Mouse (Mus musculus) embryo, embryonic 9.5 days (tissue): ENCODE results near the gene Sacs.

Experiments used
- DNase-seq: peaks from one replicate; pipeline ENCODE4 v3.0.0-alpha.2; 2017; ENCODE audit errors: extremely low spot score

The Sacs gene

DNA sequence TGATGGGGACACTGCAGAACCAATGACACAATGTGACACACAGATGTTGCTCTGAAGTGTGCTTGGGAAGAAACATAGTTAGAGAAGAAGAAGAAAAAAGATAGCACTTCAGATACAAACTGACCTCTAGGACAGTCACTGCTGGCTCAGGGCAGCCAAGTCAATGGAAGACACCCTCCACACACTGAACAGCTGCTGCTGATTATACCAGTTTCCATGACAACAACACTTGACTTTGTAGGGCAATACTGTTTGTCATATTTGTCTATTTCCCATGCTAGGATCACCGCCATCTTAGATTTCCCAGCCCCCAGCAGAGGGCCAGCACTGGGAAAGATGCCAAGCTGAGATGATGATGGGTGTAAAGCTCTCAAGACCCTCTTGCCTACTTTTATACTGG lies 22.7 kb downstream of the Sacs start:
- DNase-seq = no peak

DNA sequence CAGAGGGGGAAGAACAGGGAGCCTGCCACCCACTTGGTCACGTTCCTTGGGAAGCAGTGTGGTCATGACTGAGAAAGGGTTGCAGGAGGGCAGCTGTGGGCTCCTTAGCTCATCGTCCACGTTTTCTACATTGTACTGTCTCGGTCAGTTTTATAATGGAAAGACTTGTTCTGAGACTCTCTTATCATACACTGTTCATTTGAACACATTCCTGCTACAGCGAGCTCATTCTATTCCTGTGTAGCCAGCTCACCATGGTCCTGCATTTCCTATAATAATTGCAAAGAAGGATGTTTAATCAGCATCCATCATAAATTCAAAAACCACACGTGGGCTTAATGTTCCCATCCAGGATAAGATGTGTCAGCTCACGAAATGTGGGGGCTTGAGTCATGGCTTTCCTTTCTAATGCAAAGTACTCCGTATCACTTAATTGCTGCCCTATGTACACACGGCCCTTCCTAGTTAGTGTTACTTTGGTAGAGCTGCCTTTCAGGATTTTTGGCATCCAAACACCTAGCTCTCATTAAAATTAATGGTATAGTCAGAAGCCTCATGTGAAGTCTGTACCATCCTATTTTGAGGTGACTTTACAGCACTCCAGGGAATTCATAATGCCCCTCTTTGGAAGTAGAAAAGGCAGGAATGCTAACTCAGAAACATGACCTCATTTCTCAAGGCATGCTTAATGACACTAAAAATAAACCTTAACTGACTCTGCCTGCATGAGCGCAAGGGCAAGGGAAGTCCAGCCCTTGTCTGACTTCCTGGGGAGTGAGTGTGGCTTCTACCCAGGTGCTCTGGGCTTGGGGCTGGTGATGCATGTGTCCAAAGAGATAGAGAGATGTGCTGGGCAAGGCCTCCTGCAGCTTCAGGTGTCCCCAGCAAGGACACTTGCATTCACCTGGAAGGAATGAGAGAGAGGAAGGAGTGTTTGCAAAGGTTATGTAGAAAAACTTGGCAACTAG lies 23.4 kb downstream of the Sacs start:
- no peak for DNase-seq

DNA sequence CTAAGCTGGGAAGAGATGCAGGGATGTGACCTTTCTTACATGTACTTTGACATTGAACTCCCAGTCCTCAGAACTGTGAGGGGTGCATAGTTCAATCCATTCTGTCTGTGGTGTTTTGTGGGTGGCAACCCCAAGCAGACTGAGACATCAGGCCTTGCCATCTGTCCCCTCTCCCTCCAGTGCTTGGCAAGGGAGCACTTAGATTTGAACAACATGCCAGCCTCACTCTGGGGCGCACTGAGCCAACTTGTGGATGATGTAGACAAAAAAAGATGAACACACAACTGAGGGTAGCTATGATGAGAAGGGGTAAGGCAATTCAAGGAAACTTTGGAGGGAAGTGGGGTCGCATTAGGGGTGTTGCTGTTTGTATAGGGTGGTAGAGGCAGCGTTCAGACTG lies 26.2 kb downstream of the Sacs start:
- DNase-seq = no peak

DNA sequence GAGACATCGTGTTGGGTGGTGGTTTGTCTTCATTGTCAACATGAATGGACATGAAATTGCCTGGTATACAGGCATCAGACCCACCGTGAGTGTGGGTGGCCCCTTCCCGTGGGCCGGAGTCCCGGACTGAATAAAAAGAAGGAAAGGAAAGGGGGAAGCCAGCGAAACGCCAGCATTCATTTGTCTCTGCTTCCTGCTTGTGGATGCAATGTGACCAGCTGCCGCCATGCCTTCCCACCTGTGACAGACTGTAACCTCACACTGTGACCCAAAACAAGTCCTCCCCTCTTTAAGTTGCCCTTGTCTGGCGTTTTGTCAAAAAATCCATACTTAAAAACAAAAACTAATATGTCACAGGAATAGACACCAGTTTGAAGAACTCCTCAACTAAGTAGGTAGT lies 27.7 kb downstream of the Sacs start:
- DNase-seq = no peak

DNA sequence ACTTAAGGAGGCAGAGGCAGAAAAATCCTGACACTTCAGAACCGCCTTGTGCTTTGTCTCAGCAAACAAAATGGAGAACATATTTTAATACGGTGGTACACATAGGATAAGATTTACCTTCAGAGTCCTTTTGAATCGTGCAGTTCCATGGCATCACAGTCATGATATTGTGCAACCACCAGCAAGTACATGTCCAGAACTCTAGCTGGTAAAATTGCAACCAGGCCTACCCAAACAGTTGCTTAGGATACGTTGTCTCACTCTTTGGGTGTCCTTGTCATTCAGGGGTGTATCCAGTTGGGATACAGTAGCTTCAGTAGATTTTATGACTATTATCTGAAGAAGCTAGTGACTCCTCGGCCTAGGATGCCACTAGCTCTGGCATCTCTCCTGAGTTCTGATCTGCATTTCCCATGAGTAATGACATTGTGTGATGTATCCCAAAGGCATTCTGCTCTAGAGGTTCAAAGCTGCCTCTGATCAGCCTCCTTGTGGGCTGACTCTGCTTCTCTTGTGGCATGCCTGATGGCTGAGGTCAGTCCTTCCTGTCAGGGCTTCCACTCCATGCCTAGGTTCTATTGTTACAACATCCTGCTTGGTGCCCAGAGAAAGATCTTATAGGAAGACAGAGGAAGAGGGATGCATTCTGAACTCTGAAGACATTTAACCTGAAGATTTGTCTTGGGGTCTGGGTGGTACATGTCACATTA lies 33.2 kb downstream of the Sacs start:
- no peak for DNase-seq

DNA sequence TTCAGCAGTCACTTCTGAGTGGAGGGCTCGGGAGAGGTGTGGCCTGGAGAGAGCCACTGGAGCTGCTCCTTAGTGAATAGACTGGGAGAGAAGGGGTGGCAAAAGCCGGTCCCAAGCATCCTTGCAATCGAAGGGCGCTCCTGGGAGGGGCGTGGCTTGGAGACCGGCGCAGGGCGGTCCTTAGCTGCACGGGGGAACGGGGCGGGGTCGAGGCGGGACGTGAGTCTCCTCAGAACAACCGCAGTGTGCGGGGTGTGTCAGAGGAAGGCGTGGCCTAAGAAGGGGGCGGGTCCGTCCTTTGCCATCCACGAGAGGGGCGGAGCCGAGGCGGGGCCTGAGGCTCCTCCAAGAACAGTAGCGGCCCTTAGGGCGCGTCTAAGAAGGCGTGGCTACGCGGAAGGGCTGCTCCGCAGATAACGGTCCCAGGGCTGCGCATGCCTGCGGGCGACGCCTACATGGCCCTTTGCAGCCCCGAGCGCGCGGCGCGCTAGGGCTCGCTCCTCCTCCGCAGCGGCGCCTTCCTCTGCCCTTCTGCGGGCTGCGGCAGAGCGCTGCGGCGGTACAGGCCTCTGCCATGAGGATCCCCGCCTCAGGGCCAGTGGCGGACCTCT lies 34.4 kb downstream of the Sacs start:
- DNase-seq = peak; percentile 100

DNA sequence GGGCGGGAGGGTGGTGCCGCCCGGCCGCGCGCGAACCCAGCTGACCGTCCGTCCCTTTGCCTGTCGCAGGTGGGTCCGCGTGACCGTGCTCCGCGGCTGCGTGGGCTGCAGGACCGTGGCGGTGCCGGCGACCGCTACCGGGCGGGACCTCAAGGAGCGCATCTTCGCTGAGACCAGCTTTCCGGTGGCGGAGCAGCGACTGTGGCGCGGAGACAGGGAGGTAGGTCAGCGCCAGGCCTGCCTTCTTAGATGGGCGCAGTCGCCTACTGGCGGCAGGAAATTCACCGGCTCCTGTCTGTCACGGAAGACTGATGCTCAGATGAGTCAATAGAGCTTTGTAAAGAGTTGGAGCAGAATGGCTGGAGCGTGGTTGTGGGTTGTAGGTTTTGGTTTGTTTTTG lies 35.0 kb downstream of the Sacs start:
- peak; percentile 84 for DNase-seq

DNA sequence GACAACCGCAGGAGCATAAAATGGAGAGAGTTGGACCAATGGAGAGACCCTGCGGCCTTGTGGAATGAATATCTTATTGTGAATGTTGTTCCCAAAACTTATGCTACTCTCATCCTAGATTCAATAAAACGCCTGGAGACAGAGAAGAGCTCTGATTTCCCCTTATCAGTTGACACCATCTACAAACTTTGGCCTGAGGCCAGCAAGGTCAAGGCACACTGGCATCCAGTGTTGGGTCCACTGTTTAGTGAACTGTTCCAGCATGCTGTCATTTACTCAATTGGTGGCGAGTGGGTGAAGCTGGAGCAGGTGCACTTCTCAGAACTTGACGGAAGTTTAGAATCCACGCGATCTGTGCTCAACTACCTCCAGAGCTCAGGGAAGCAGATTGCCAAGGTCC lies 53.6 kb downstream of the Sacs start:
- DNase-seq = no peak

DNA sequence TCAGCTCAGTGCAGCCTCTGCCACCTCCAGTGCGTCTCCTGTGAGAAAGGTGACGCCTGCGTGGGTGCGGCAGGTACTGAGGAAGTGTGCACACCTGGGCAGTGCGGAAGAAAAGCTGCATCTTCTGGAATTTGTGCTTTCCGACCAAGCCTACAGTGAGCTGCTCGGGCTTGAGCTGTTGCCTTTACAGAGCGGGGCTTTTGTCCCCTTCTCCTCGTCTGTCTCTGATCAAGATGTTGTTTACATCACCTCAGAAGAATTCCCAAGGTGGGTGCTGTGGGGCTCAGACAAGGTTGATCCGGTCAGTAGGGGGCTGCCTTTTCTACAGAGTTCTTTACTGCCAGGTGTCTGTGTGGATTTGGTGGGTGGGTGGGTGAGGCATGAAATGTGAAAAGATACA lies 54.1 kb downstream of the Sacs start:
- no peak for DNase-seq

DNA sequence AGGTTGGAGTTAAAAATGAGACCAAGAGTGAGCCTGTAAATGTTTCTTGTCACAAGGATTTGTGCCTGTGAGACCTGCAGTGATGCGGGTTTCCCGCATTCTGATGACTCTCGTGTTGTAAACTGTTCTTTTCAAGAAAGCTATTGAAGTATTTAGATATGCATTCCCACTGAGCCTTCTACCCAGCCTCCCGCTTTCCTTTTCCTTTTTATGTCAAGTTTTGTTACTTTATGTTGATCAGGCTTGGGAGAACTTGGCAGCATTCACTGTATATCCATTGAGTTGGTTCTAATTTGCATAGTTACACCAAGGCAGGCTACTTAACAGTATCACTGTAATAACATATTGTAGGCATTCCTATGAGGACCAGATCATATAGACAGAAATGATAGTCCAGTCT lies 56.2 kb downstream of the Sacs start:
- DNase-seq = no peak

DNA sequence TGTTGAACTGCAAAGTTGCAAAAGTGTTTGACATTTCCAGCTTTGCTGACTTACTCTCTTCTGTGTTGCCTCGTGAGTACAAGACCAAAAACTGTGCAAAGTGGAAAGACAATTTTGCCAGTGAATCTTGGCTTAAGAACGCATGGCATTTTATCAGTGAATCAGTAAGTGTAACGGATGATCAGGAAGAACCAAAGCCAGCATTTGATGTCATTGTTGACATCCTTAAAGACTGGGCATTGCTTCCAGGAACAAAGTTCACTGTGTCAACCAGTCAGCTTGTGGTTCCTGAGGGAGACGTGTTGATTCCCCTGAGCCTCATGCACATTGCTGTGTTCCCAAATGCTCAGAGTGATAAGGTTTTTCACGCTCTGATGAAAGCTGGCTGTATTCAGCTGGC lies 71.9 kb downstream of the Sacs start:
- no peak for DNase-seq

DNA sequence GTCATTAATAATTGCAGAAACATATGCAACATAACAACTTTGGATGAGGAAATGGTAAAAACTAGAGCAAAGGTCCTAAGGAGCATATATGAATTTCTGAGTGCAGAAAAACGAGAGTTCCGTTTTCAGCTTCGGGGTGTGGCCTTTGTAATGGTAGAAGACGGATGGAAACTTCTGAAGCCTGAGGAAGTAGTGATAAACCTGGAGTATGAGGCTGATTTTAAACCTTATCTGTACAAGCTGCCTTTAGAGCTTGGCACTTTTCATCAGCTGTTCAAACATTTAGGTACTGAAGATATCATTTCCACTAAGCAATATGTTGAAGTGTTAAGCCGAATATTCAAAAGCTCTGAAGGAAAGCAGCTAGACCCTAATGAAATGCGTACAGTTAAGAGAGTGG lies 73.5 kb downstream of the Sacs start:
- no peak for DNase-seq

DNA sequence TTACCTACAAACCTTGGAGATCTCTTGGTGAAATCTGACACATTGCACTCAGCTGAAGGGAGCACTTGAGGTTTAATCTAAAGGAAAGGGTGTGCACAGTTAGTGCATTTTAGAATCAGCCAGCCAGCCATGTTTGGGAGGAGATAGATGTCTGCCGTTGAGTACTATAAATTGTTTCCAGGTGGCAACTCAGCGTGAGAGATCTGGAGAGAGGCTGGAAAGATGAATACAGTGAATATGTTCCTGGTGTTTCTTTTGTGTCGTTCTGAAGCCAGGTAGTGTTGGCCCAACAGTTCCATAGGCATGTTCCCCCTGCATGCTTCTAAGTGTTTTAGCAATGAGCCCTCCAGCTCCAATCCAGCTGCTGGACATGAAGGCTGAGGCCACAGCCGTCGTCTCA lies 82.9 kb downstream of the Sacs start:
- no peak for DNase-seq

DNA sequence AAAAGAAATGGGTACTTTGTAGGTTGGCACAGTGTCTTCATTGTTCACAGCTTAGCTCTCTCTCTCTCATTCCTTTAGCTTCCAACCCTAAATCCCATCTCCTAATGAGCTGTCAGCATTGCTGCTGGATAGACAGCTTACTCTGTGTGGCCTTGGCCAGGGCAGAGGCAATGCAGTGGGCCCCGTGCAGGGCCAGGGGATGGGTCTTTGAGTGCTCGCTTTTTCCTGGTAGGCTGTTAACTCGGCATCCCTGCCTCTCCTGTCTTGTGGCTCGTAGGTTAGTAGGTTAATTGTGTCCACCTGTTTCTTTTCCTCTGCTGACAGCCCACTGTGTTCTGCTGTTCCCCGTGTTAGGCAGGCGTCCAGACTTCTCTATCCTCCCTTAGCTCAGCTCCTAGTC lies 84.2 kb downstream of the Sacs start:
- DNase-seq = no peak

DNA sequence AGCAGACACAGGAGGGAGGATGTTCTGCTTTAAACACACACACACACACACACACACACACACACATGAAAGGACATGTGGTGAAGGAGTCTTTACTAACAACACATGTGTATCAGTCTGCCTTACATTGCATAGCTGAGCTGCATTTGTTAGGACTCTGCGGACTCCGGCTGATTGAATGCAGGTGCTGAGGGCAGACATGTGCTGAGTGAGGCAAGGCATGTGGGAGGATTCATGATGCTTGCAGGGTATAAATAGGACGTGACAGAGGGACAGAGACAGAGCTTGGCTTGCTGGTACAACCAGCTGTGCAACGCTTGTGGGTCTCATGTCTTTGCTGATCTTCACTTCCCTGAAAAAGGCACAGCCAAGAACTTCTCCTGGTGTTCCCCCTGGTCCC lies 85.5 kb downstream of the Sacs start:
- DNase-seq = peak; percentile 8

DNA sequence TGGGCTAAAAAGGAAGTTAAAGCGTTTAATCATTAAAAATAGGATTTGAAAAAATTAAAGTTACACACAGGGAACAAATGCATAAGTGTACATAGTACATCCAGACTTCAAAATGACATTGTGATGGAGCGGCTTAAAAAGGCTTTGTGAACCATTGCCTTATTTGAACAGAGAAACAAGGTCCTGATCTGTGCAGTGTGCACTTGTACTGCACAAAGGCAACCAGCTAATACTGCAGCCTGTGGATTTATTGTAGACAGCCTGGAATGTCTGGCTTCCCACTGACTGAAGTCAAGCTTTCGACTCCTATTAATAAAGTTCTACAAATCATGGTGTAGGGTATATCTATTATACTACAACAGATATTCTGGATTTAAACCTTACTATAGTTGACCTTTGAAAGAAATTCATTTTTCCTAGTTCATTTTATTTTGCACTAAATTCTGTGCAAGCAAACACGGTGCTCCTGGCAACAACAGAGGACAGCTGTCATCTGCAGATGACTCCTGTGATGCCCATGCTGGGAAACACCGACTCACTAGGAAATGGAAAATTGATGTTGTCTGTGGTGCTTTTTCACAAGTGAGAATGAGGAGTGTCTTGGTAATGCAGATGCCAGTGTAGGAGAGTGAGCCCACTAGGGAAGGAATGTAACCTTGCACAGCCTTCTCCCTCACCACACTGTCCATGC lies 86.3 kb downstream of the Sacs start:
- DNase-seq = no peak

DNA sequence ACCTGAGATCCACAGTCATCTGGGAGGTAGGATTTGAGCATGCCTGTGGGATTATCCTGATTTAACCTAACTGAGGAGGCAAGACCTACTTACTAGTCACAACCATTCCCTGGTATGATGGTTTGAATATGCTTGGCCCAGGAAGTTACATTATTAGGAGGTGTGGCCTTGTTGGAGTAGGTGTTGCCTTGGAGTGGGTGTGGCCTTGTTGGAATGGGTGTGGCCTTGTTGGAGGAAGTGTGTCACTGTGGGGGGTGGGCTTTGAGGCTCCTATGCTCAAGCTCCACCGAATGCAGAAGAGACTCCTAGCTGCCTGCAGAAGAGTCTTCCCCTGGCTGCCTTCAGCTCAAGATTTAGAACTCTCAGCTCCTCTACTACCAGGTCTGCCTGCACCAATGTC lies 87.9 kb downstream of the Sacs start:
- DNase-seq = no peak

DNA sequence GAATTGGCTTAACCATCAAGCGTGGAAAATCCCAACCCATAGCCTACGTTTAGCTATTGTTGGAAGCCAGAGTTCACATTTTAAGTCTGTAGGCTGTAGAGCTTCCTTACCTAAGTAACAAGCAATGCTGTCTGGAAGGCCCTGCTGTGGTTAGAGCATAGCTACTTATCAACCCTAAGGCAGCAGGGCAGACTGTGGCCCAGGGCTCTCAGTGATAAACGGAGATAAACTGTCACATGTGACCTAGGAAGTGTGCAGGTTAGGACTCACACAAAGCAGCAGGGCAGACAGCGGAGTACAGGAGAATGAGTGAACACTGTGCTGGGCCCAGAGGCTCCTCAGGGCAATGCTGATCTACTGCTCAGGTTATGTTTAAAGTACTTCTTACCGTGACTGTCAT lies 91.5 kb downstream of the Sacs start:
- no peak for DNase-seq

DNA sequence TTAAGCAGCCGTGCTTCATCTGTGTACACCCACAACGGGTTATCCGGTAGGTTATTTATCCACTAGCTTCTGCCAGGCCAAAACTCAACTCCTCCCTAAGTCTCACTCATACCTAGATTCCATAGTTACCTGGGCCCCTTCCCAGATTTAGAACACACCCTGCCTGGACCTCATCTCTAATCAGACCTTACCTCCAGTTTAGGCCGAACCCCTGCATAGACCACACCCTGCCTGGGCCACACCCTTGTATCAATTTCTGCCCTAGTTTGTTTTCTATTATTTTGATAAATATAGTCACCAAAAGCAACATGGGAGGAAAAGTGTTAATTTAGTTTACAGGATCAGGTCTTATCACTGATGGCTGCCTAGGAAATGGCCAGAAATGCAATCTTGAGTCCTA lies 91.9 kb downstream of the Sacs start:
- DNase-seq = no peak

DNA sequence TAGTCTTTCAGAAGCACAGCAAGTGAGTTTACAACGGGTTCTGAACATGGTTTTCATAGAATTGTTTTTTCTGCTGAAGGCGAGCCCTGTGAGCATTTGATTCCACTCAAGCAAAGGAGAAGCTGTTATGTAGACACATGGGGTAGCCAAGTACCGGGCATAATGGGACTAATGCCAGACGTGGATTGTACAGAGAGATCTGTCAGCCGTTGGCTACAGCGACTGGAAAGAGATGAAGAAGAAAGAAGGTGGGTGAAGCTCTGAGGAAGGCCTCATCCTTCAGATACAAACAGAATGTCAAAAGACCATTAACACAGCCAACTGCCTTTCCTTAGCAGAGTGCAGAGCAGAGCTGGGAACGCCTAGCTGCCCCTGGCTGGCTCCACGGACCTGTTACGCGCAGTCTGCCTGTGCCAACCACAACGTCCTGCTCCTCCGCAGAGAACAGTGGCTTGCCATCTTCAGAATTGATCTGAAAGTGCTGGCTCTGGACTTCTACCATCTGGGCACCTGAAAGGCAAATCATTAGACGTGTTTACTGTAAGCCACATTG lies 93.8 kb downstream of the Sacs start:
- DNase-seq = no peak

DNA sequence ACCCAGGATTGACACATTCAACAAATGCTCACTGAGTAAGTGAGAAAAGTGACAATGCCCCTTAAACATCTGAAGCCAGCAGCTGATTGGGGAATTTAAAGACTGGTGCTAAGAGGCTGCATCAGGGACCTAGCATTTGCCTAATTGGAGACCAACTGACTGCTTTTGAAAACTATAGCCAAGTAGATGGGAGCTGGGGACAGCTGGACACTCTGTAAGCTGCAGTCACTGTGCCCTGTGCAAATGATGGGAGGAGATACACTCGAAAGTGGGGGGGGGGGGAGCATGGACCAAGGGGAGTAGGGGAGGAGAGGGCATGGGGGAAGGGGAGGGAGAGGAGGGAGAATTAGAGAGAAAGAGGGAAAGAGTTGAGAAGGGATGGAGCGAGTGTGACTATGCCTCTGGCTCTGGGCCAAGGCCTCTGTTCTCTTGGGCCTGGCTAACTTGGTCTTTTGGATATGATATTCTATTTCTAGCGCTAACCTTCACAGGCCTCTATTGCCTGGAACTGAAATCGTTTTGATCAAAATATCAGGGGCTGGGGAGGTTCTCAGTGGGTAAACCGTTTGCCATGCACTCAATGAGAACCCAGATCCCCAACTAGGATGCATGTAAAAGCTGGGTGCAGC lies 97.7 kb downstream of the Sacs start:
- DNase-seq = no peak
